Mouse (Mus musculus): ENCODE measurements around the gene Ces1c.
A peak's percentile ranks its signal among the peaks of the same experiment; 100 is the strongest.

Gene Ces1c

GRCm38 (mm10) chr8:93131233-93131980 lies at the start of gene Ces1c:
Ces1c (minus strand) TSS chr8:93131283.
- DNase-seq = no peak

GRCm38 (mm10) chr8:93180581-93181129 lies 49.6 kb upstream of the Ces1c start:
- DNase-seq = no peak

DNA sequence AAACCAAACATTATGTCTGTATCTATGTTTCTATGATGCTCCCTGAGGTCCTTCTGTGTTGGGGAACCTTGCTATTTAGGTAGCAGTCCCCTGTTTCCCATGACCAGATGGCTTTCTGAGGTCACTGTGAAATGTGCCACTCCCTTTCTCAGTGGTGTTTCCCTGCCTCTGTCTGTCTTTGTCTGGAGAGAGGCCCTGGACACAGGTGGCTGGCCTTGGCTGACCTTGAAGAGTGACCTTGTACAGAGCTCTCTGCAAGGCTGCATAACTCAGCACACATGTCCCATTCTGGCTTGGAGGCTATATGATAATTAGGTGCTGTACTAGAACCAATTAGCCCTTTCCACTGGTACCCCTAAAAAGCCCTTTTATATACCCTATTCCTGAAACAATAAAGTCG lies 45.5 kb upstream of the Ces1c start:
- no peak for DNase-seq

DNA sequence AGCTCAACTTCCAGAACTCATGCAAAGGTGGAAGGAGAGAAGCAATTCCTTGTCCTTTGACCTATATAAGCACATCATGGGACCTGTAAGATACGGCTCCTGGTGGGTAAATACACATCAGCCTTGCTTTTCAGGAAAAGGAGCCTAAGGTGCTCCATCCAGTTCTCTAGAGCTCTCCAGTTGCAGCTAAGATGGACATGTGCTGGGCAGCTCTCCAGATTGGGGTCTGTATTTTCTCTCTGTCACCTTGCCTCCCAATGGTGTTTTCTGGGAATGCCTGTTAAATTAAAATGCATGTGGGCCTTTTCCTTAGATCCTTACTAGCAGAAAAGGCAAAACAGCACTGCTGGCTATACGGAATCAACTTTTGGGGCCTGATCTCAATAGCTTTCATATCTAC lies 43.5 kb upstream of the Ces1c start:
- no peak for DNase-seq

- DNase-seq = no peak
Observed at GRCm38 (mm10) chr8:93171846-93172590, 40.9 kb upstream of the Ces1c start.

DNA sequence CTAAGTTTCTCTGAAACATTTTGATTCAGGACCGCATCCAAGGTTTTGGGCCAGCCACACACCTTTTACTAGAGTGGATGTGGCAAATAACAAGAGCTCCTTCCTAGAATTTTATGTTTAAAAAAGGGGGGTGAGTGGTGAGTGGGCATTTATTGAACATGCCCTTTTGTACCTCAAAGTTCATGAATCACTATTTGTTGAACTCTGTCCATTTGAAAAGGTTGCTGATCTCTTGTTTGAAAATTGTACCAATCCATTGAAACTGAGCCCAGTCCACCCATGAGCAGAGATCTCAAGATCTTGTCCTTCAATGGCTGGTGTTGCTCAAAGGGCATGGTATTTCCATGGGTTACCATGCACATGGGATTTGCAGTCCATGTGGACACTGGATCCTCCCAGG lies 32.3 kb upstream of the Ces1c start:
- no peak for DNase-seq

DNA sequence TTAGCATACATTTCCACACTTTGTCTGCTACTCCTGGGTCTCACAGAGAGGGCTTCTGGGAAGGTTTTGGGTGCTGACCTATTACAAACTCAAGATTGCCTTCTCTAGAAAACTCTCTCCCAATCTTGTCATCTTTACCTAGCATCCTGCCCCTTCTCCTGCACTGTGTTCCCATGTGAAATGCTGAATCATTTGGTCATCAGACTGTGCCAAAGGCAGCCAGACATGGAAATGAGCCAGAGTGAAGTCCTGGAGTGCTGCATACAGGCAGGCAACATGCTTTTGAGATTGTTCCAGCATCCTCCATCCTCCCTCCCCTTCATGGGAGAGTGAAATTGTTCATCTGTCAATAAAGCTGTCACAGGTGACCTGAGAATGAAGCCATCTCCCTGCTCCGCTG lies 20.3 kb upstream of the Ces1c start:
- DNase-seq = no peak

GRCm38 (mm10) chr8:93147331-93147730 lies 16.2 kb upstream of the Ces1c start:
- no peak for DNase-seq

DNA sequence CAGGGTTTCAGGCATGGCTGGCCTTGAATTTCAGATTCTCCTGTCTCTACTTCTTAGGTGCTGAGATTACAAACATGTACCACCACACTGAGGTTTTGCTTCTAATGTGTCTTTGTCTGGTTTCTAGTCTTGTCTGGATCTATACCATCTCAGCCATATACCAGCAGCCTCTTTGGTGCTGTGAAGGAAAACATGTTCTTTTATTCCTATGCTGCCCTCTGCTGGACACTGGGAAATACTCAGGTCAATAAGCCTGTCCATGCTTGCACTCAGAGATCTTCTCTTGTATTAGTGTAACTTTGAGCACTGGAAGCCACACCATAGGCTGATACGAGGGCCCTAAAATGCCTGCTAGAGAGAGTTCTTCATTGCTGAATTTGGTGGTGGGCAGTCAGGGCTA lies 9.6 kb upstream of the Ces1c start:
- DNase-seq = peak; percentile 10

GRCm38 (mm10) chr8:93132196-93132595 lies 1.1 kb upstream of the Ces1c start:
- DNase-seq = peak; percentile 4

- no peak for DNase-seq
Observed at GRCm38 (mm10) chr8:93126476-93126875, 4.6 kb downstream of the Ces1c start.

- DNase-seq = no peak
Observed at GRCm38 (mm10) chr8:93122005-93122404, 9.1 kb downstream of the Ces1c start.

DNA sequence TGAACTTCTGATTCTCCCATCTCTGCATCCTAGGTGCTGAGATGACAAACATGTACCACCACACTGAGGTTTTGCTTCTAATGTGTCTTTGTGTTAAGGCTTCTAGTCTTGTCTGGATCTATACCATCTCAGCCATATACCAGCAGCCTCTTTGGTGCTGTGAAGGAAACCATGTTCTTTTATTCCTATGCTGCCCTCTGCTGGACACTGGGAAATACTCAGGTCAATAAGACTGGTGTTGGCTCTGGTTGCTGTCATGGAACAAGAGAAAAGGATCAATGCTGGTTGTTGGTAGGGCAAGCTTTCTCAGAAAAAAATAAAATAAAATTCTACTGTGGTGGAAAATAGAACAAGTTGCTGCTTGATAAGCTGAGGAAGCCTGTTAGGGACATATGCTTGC lies 35.7 kb downstream of the Ces1c start:
- DNase-seq = peak; percentile 9

DNA sequence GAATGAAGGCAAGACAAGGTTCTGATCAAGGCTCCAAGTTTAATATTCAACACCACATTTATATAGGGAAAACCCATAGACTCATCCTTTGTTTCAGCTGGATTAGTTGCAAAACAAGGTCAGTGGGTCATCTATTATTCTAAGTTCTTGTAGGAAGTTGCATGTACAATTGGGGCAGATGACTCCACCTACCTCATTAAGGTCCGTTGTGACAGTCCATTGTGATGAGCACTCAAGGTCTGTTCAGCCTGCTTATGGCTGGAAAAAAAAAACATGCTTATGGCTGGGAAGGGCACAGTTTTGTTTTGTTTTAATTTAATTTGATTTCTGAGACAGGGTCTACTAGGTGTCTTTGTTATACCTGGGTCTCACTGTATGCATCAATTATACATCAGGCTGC lies 39.8 kb downstream of the Ces1c start:
- no peak for DNase-seq

DNA sequence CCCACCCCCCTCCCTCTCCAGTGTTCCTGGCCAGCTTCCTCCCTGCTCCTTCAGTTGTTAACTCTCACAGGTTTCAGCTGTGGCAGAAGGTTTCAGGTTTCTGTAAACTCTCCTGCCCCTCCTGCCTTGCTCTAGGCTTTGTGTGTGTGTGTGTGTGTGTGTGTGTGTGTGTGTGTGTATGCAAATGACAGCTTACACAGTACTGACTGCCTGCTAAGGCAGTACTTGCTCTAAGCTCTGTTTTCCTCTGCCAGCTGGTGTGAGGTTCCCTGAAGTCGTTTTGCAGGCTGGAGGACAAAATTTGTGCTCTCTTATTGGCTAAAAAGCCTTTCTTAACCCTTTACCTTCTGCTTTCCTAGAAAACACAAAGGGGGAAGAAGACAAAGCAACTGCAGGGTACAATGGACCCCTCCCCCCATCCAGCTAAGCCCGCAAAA lies 42.4 kb downstream of the Ces1c start:
- no peak for DNase-seq

GRCm38 (mm10) chr8:93088193-93088592 lies 42.9 kb downstream of the Ces1c start:
- no peak for DNase-seq

GRCm38 (mm10) chr8:93079887-93080286 lies 51.2 kb downstream of the Ces1c start, which contains the start of gene Ces1b:
Ces1b (minus strand) TSS chr8:93080017.
- no peak for DNase-seq

GRCm38 (mm10) chr8:93075251-93075650 lies 55.8 kb downstream of the Ces1c start:
- no peak for DNase-seq

DNA sequence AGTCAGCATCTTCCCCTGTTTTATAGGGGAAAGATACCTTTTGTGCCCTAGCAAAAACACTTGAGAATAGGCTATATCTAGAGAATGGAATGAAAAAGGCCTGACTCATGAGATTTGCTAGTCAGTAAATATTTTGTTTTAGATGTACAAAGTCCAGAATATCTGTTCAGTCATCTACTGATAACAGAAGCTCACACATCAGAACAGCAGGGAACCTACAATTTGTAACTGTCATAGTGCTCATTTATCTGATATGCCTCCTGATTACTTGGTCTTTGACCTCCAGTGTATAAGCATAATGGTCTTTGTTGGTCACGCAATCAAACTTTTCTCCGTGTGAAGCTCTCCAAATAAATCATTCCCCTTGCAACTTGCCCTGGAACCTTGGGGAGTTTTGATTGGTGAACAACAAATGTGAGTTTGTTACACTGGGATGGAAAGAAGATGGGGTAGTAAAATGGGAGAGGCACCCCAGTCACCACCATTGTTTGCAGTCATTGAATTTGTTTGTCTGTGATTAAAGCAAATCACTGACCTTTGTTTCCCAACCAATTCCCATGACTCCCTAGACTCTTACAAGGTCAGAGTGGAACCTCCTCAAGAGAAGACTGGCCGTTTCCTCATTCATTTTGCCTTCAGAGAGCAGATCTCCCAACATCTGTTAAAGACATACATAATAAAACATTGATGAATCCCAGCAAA lies 67.5 kb downstream of the Ces1c start:
- DNase-seq = no peak

DNA sequence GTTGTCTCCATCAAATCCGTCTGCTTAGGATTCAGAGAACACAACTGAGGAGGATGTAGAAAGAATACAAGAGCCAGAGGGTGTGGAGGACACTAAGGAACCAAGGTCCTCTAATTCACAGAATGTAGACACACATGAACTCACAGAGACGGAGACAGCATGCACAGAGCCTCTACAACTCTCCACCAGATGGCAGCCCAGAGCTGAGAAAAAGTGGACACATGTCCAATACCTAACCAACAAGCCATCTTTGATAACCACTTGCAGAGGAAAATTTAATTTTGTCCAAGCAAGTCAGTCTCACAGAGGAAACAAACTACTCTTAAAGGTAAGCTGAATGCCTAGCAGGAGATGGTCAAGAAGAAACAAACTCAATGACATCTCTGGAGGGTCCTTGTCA lies 71.9 kb downstream of the Ces1c start:
- DNase-seq = peak; percentile 30

DNA sequence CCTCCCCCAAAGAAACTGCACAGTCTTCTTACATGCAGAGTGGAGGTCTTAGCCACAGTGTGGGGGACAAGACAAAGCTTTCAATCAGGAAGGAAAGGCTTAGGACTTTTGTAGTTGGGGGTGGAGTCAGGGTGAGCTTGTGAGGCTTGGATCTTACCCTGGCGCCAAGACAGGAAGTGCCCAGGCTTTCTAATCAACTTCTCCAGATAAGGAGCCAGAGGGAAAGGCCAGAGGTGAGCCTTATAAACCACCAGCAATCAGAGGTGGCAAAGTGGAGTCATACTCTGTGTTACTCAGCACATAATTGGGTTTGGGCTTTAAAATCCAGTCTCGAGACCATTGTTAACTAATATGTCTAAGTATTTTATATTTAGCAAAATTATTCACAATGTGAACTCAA lies 75.8 kb downstream of the Ces1c start:
- DNase-seq = no peak

Data from thymus, postnatal 4 days (tissue).